Mouse (Mus musculus) lung, adult 18-20 months (tissue): ENCODE measurements around the gene P4ha3.
"Not testable (repeated sequence)": the region's sequence is repeated elsewhere in the genome, so short reads cannot be mapped to it uniquely, and the experiment has no call there.

Experiments
- DNase-seq, 2 experiments: peaks; one replicate each; pipeline ENCODE4 v3.0.0; 2022; ENCODE audit warnings: mixed read lengths in 2 of 2

P4ha3 gene

GRCm38 (mm10) chr7:100285383-100285782, at the start of gene P4ha3:
Gene P4ha3 (plus strand): TSS chr7:100285520.
- peak in 1 of 2 experiments; percentile 8 for DNase-seq

- no peak for DNase-seq
Measured at GRCm38 (mm10) chr7:100238271-100238670, 47.0 kb upstream of the P4ha3 start.

- no peak for DNase-seq
Measured at GRCm38 (mm10) chr7:100240601-100241000, 44.7 kb upstream of the P4ha3 start.

GRCm38 (mm10) chr7:100243007-100243406, 42.3 kb upstream of the P4ha3 start:
- DNase-seq = no peak

GRCm38 (mm10) chr7:100244225-100244624, 41.1 kb upstream of the P4ha3 start:
- no peak for DNase-seq

- DNase-seq = no peak
Measured at GRCm38 (mm10) chr7:100245176-100245575, 40.1 kb upstream of the P4ha3 start.

GRCm38 (mm10) chr7:100250667-100251066, 34.7 kb upstream of the P4ha3 start:
- no peak for DNase-seq

GRCm38 (mm10) chr7:100262350-100262749, 23.0 kb upstream of the P4ha3 start:
- DNase-seq = no peak

GRCm38 (mm10) chr7:100264934-100265333, 20.4 kb upstream of the P4ha3 start:
- DNase-seq = not testable (repeated sequence)

GRCm38 (mm10) chr7:100272369-100272768, 13.0 kb upstream of the P4ha3 start:
- no peak for DNase-seq

GRCm38 (mm10) chr7:100274507-100274906, 10.8 kb upstream of the P4ha3 start:
- DNase-seq = no peak

GRCm38 (mm10) chr7:100276397-100276796, 8.9 kb upstream of the P4ha3 start:
- DNase-seq = no peak

- peak; percentile 25 to 34 for DNase-seq
Measured at GRCm38 (mm10) chr7:100279803-100280202, 5.5 kb upstream of the P4ha3 start.

GRCm38 (mm10) chr7:100281596-100281995, 3.7 kb upstream of the P4ha3 start:
- no peak for DNase-seq

- DNase-seq = no peak
Measured at GRCm38 (mm10) chr7:100283298-100283697, 2.0 kb upstream of the P4ha3 start.

- peak; percentile 52 to 64 for DNase-seq
Measured at GRCm38 (mm10) chr7:100287748-100288578, 2.6 kb downstream of the P4ha3 start.

- DNase-seq = peak; percentile 23 to 52
Measured at GRCm38 (mm10) chr7:100288622-100289021, 3.3 kb downstream of the P4ha3 start.

- no peak for DNase-seq
Measured at GRCm38 (mm10) chr7:100293546-100293945, 8.2 kb downstream of the P4ha3 start.

GRCm38 (mm10) chr7:100295745-100296144, 10.4 kb downstream of the P4ha3 start:
- no peak for DNase-seq

GRCm38 (mm10) chr7:100296699-100297098, 11.4 kb downstream of the P4ha3 start:
- no peak for DNase-seq

- no peak for DNase-seq
Measured at GRCm38 (mm10) chr7:100298861-100299510, 13.7 kb downstream of the P4ha3 start.

GRCm38 (mm10) chr7:100301390-100301789, 16.1 kb downstream of the P4ha3 start:
- DNase-seq = no peak

- peak; percentile 21 to 58 for DNase-seq
Measured at GRCm38 (mm10) chr7:100302316-100302715, 17.0 kb downstream of the P4ha3 start.

- DNase-seq = no peak
Measured at GRCm38 (mm10) chr7:100305894-100306293, 20.6 kb downstream of the P4ha3 start.
